Mouse (Mus musculus) forelimb bud, embryonic 11.5 days (tissue): ENCODE measurements around the gene Map4k4.

Experiments
- DNase-seq: peaks from one replicate; pipeline ENCODE4 v3.0.0-alpha.2; 2012; ENCODE audit warnings: low read depth, low spot score

The Map4k4 gene

GRCm38 (mm10) chr1:39898686-39899085 is 2.0 kb upstream of the Map4k4 start:
- DNase-seq: no peak

DNA sequence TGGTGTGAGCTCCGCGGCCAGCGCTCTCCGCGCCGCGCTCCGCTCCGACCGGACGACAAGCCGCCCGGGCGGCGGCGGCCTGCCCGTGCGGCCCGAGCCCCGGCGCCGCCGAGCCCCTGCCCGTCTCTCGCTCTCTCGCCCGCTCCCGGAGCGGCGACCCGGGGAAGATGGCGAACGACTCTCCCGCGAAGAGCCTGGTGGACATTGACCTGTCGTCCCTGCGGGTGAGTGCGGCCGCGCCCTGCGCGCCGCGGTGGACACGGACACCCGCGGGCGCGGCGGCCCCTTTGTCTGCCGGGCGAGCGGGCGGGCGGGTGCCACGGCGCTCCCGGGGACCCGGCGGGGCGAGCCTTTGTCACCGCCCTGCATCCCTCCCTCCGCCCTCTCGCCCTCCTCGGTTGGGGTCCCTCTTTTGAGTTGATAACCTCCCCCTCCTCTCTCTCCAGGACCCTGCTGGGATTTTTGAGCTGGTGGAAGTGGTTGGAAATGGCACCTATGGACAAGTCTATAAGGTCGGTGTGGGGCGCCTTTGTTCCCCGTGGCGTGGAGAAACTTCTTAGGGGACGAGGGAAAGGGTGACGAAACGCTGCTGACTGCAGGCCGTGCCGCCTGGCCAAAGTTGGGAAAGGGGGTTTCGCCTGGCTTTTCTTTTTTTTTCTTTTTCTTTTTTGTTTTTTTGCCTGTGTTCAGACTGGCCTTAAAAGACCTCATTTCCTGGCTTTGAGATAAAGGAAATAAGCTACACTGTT is 524 bp downstream of the Map4k4 start:
- peak; percentile 35 for DNase-seq

DNA sequence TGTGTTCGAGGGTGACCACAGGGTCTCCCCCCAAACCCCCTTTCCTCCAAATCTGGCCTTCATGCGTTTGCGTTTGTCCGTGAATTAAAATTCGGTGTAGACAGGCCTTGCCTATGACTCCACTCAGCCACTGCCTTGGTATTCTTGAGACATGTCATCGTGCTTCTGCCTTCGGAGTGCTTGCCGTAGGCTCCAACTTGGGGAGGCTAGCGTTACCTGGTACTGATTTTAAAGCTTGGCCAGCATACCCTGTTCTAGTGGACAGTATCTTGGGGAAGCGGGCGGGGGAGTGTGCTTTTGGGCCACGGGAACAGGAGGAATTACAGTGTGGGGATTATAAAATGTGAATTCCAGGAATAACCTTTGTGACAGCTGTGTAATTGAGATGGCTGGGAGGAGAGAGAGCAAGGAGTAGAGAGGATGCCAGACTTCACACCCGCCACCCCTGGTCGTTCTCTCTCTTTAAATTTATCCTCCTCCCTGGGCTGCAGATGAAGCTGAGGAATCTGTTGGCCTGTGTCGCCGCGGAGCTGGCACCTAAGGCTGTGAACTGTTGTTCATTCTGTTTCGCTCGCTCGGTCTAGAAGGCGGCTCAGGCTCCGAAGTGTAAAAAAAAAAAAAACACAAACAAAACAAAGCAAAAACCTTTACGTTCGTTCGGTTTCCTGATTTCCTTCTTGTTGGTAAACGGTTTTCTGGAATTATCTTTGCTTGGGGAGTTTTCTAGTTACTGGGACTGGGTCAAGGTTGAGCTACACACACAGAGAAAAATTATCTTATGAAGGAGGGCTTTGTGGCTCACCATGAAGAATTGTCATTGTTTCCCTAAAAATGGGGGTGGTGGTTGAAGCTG is 1.4 kb downstream of the Map4k4 start:
- peak; percentile 19 for DNase-seq

DNA sequence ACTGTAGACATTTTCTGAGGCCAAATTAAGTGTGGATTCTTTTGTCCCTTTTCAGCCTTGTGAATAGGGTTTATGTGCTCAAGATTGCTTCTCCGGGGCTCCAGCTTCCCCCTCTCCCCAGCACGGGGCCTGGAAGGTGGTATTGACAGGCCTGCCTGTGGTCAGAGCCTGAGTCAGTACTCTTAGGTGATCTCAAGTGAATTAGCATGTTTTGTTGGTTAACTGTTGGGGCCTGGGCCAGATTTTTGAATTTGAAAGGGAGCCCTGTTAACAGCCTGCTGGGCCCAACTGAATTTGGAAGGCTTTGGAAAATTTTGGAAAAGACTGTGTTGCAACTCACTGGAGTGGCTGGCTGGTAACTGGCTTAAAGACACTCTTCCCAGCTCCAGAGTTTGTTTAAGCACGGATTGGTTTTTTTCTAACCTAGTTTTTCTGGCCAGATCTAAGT is 2.0 kb downstream of the Map4k4 start:
- DNase-seq: no peak

DNA sequence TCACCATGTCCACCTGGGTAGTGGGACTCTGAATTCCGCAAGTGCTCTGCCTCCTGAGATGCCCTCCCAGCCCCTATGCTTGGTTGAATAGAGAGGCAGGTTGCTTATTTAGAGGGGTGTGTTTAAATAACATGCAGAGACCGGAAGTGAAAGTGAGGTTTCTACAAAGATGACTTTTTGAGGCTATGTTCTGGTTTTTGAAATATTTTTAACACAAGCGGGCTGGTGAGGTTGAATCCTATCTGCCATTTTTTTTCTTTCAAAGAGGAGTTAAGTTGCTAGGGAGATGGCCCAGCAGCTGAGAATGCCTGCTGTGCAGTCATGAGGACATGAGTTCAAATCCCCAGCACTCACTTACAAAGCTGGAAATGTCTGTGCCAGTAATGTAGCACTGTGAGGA is 4.0 kb downstream of the Map4k4 start:
- no peak for DNase-seq

DNA sequence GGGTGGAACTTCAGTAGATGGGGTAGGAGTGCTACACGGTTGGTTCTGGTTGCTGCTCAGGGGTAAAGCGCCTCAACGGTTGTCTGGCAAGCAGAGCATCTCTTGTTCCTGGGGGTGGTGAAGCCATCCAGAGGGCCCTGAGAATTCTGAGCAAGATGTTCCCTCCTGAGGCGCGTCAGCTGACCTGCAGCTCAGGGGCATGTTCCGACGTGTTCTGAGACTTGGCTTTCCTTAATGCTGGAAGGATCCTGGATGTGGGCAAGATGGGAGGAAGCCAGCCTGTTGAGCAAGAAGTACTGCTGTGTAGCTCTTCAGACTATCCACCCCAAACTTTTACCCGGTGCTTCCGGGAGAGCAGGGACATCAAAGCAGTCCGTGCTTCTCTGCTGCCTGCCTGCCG is 6.2 kb downstream of the Map4k4 start:
- no peak for DNase-seq

GRCm38 (mm10) chr1:39908976-39909375 is 8.3 kb downstream of the Map4k4 start:
- no peak for DNase-seq

DNA sequence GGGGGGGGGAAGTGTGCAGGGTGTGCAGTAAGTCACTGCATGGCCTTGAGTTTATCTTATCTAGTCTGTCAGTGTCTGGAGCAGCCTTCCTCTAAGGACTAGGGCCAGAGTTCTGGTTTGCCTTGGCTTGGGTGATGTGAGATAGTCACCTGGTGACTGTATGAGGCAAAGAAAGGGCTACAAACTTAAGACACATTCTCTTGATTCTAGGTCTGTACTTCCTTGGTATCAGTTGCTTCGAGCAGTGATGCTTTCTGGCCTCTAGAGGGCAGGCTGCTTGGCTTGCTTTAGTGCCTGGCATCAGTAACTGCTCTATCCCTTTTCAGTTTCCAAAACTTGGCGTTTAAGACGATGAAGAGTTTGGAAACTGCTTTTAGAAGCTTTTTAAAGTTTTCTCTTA is 10.7 kb downstream of the Map4k4 start:
- DNase-seq: peak; percentile 24

DNA sequence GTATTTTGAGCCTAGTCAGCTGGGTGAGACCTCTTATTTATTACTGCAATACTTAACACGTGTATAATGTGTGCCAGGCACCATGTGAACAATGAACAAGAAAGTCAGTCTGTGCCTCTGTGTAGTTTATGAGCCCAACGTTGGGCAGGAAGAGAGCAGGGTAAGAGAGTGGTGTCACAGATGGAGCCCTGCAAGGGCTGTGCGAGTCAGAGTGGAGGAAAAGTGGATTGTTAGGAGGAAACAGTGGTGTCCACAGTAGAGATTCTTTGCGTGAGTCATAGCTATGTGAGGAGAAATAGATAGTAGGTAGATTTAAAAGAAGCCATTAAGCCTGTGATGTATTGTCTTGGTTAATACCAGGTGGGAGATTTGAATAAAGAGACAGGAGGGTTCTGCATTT is 12.5 kb downstream of the Map4k4 start:
- no peak for DNase-seq

DNA sequence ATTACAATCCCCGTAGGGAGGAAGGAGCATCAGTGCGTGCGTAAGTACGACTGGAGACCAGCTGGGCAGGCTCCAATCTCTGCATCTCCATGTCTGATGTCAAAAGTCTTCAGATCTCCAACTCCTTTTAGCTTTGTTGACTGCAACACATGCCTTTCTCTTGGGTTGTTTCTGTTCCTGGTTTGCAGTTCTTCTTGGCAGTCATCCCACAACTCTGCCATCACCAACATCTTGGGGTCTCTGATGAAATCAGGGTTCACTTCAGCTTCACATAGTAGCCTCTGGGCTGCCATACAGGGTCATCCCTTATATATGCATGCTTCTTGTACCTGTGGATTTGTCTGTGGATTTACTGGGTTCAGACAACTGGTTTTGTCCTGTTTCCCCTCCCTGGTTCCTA is 15.4 kb downstream of the Map4k4 start:
- DNase-seq: no peak

GRCm38 (mm10) chr1:39917855-39918516 is 17.3 kb downstream of the Map4k4 start:
- no peak for DNase-seq

GRCm38 (mm10) chr1:39918517-39919115 is 17.9 kb downstream of the Map4k4 start:
- DNase-seq: no peak

DNA sequence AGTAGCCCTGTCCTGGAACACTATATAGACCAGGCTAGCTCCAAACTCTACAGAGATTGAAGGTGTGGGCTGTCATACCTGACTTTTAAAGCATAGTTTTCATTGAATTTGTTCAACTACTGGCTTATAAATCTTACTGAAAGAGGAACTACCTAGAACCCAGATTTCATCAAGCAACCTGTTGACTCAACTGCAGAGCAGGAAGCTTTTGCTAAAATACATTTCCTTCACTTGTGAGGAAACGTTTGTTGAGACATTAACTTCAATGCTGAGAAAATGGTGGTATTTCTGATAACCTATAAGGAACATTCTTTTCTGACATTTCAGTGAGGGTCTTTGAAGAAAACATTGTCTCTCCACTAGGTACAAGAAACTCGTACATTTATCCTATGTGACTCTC is 19.9 kb downstream of the Map4k4 start:
- DNase-seq: no peak

DNA sequence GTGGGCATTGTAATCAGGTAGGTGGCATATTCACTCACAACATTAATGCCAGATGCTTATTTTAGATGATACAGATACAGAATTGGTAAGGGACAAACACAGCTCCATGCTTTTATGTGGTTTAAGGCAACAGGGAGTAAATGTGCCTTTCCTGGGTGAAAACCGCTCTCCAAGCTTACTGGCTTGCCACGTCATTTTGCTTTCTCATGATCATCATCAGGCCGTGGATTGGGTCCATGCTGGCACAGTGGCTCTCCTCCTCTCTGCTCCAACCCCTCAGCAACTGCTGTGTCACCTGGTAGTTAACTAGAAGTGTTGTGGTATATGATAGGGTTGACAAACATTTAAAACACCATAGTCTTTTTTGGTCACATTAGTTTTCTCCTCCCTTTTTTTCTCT is 21.3 kb downstream of the Map4k4 start:
- DNase-seq: no peak

- DNase-seq: no peak
Observed at GRCm38 (mm10) chr1:39922714-39923113, 22.0 kb downstream of the Map4k4 start.

- DNase-seq: no peak
Observed at GRCm38 (mm10) chr1:39923395-39924337, 23.0 kb downstream of the Map4k4 start.

DNA sequence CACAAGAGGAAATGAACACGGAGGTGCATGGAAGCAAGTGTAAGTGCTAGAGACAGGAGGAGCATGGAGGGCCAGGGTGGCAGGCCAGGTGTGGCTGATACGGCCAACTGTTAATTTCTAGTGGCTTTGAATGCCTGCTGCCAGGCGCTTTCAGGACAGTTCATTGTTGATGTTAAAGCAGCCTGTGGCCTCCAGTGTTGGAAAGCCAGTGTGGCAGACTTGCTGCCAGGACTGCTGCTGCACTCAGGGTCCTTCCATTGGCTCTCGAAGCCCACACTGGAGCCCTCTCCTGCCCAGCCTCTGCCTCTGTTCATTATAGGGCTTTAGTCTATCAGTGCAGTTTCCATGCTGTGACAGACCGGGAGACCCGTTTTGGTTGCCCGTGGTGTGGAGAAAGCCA is 30.3 kb downstream of the Map4k4 start:
- DNase-seq: no peak

- no peak for DNase-seq
Observed at GRCm38 (mm10) chr1:39932216-39932739, 31.6 kb downstream of the Map4k4 start.

GRCm38 (mm10) chr1:39932922-39933321 is 32.2 kb downstream of the Map4k4 start:
- DNase-seq: no peak

- no peak for DNase-seq
Observed at GRCm38 (mm10) chr1:39934954-39935353, 34.2 kb downstream of the Map4k4 start.

GRCm38 (mm10) chr1:39935616-39936015 is 34.9 kb downstream of the Map4k4 start:
- no peak for DNase-seq
